Mouse (Mus musculus): ENCODE data around the gene H1fnt. TPM values are rescaled to one million over a fixed set of nuclear protein-coding genes. Genes with fewer than 3 reads are reported as not detected.

The H1fnt gene
- polyA plus RNA-seq, 1 experiment from 2014 or later, result not detected

GRCm38 (mm10) chr15:98220877-98221276 lies 36.2 kb downstream of the H1fnt start, which contains the start of the genes Gm44579 and Olfr287:
Gene Gm44579 (minus strand): TSS chr15:98220977.
Gene Olfr287 (minus strand): TSS chr15:98221056.
- ATAC-seq (ENCODE audit: low FRiP score), result no peak
- H3K4me2 ChIP-seq, result no peak within 1 kb of the TSS
- H3K27me3 ChIP-seq (replicated peaks), result no peaks in the 10 kb centered on the region
- 72% methylated on average over 4 of the region's 4 CpGs for WGBS
- no peaks in the 10 kb centered on the region for H3K4me1 ChIP-seq
- H3K36me3 ChIP-seq, result no peaks in the 10 kb centered on the region
- no peaks in the 10 kb centered on the region for H3K9me3 ChIP-seq (replicated peaks)
- no peak within 1 kb of the TSS for H3K9ac ChIP-seq (replicated peaks)
- no peak within 1 kb of the TSS for H3K4me3 ChIP-seq (replicated peaks)
- no peak within 1 kb of the TSS for H3K27ac ChIP-seq (replicated peaks)

GRCm38 (mm10) chr15:98214130-98214529 lies 43.0 kb downstream of the H1fnt start:
- WGBS, result 79% methylated on average over 5 of the region's 5 CpGs
- Histone ChIP-seq H3K9ac (replicated peaks) (no peak overlapping the region), H3K36me3 (no peaks in the 10 kb centered on the region), H3K4me2 (no peak overlapping the region), H3K4me1 (no peaks in the 10 kb centered on the region), H3K4me3 (replicated peaks) (no peak overlapping the region), H3K27ac (replicated peaks) (no peak overlapping the region), H3K27me3 (replicated peaks) (no peaks in the 10 kb centered on the region), H3K9me3 (replicated peaks) (no peaks in the 10 kb centered on the region)
- ATAC-seq (ENCODE audit: low FRiP score), result no peak

GRCm38 (mm10) chr15:98213336-98213870 lies 43.7 kb downstream of the H1fnt start:
- H3K27me3 ChIP-seq (replicated peaks), result no peaks in the 10 kb centered on the region
- H3K4me1 ChIP-seq, result no peaks in the 10 kb centered on the region
- no peaks in the 10 kb centered on the region for H3K36me3 ChIP-seq
- no peak for ATAC-seq (ENCODE audit: low FRiP score)
- no peaks in the 10 kb centered on the region for H3K9me3 ChIP-seq (replicated peaks)
- H3K27ac ChIP-seq (replicated peaks), result no peak overlapping the region
- H3K4me3 ChIP-seq (replicated peaks), result no peak overlapping the region
- no peak overlapping the region for H3K9ac ChIP-seq (replicated peaks)
- H3K4me2 ChIP-seq, result no peak overlapping the region
- WGBS, result 81% methylated on average over 5 of the region's 5 CpGs

- H3K9ac ChIP-seq (replicated peaks), result no peak overlapping the region
- no peaks in the 10 kb centered on the region for H3K36me3 ChIP-seq
- no peak overlapping the region for H3K27ac ChIP-seq (replicated peaks)
- no peaks in the 10 kb centered on the region for H3K9me3 ChIP-seq (replicated peaks)
- ATAC-seq (ENCODE audit: low FRiP score), result no peak
- H3K4me1 ChIP-seq, result no peaks in the 10 kb centered on the region
- H3K4me3 ChIP-seq (replicated peaks), result no peak overlapping the region
- WGBS, result 84% methylated on average over 7 of the region's 7 CpGs
- no peak overlapping the region for H3K4me2 ChIP-seq
- H3K27me3 ChIP-seq (replicated peaks), result no peaks in the 10 kb centered on the region
Measured at GRCm38 (mm10) chr15:98209676-98210075, 47.4 kb downstream of the H1fnt start.

Other genes starting within 250 kb of the H1fnt start
- gene Pfkm, start 164.7 kb downstream of the H1fnt start, polyA plus RNA-seq (2015; fragmentation: Nextera tagmentation; extraction: Ambion mirVana), result 85.6 and 94.3 TPM in 2 replicates
- 16.8 and 22.5 TPM in 2 replicates for gene Senp1, start 163.5 kb downstream of the H1fnt start, polyA plus RNA-seq (2015; fragmentation: Nextera tagmentation; extraction: Ambion mirVana)
- gene Asb8, start 91.7 kb downstream of the H1fnt start, polyA plus RNA-seq (2015; fragmentation: Nextera tagmentation; extraction: Ambion mirVana), result 61.9 and 62.5 TPM in 2 replicates
- 98.5 and 116 TPM in 2 replicates for gene Ccdc184, start 90.1 kb downstream of the H1fnt start, polyA plus RNA-seq (2015; fragmentation: Nextera tagmentation; extraction: Ambion mirVana)
- not detected in 2 replicates for gene Olfr288, start 61.8 kb downstream of the H1fnt start, polyA plus RNA-seq (2015; fragmentation: Nextera tagmentation; extraction: Ambion mirVana)
- gene Gm44579, start 36.3 kb downstream of the H1fnt start, polyA plus RNA-seq (2015; fragmentation: Nextera tagmentation; extraction: Ambion mirVana), result 0.13 TPM in 1 of 2 replicates, not detected in the other
- gene Olfr287, start 36.2 kb downstream of the H1fnt start, polyA plus RNA-seq (2015; fragmentation: Nextera tagmentation; extraction: Ambion mirVana), result 0.35 and 0.46 TPM in 2 replicates
- 0.06 TPM in 1 of 2 replicates, not detected in the other for gene Olfr286, start 22.8 kb downstream of the H1fnt start, polyA plus RNA-seq (2015; fragmentation: Nextera tagmentation; extraction: Ambion mirVana)
- gene Zfp641, start 38.9 kb upstream of the H1fnt start, polyA plus RNA-seq (2015; fragmentation: Nextera tagmentation; extraction: Ambion mirVana), result 10.3 and 11.6 TPM in 2 replicates
- not detected in 2 replicates for gene Olfr285, start 60.1 kb upstream of the H1fnt start, polyA plus RNA-seq (2015; fragmentation: Nextera tagmentation; extraction: Ambion mirVana)
- not detected in 2 replicates for gene Olfr284, start 83.7 kb upstream of the H1fnt start, polyA plus RNA-seq (2015; fragmentation: Nextera tagmentation; extraction: Ambion mirVana)
- not detected in 2 replicates for gene Olfr283, start 123.7 kb upstream of the H1fnt start, polyA plus RNA-seq (2015; fragmentation: Nextera tagmentation; extraction: Ambion mirVana)
- gene Olfr282, start 173.9 kb upstream of the H1fnt start, polyA plus RNA-seq (2015; fragmentation: Nextera tagmentation; extraction: Ambion mirVana), result not detected in 2 replicates
- not detected in 2 replicates for gene Olfr281, start 195.3 kb upstream of the H1fnt start, polyA plus RNA-seq (2015; fragmentation: Nextera tagmentation; extraction: Ambion mirVana)
- gene OR5BS1P, start 212.6 kb upstream of the H1fnt start, polyA plus RNA-seq (2015; fragmentation: Nextera tagmentation; extraction: Ambion mirVana), result not detected in 2 replicates
- not detected in 2 replicates for gene Lalba, start 225.4 kb upstream of the H1fnt start, polyA plus RNA-seq (2015; fragmentation: Nextera tagmentation; extraction: Ambion mirVana)
- not detected in 2 replicates for gene Olfr279, start 235.1 kb upstream of the H1fnt start, polyA plus RNA-seq (2015; fragmentation: Nextera tagmentation; extraction: Ambion mirVana)